Mouse (Mus musculus): ENCODE results near the gene Olfr389.

Olfr389 gene

DNA sequence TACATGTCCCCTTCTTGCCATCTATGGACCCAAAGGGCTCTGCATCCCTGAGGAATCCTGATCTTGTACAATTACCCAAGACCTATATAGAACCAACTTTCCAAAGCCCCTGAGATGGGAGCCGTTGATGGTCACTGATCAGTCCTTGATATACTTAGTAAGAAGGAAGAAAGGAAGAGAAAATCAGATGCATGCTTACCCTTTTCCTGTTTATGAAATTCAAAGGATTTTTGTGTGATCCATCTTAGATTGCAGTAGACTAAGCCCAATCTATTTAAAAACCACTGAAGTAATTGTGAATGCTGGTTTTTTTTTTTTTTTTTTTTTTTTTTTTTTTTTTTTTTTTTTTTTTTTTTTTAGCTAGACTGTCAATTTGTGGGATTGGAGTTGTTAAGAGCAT is at the start of gene Olfr389:
Gene Olfr389 (minus strand): TSS at position 101 of the 400 bp plus-strand sequence.
- DNase-seq: no peak

DNA sequence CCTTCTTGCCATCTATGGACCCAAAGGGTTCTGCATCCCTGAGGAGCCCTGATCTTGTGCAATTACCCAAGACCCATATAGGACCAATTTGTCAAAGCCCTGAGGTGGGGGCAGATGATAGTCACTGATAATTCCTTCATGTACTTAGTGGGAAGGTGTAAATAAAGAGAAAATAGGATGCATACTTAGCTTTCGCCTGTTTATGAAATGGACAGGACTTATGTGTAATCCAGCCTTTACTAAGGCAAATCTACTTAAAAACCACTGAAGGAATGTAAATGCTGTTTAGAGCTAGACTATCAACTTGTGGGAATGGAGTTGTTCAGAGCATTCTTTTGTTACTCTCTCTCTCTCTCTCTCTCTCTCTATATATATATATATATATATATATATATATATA is 36.4 kb upstream of the Olfr389 start, which contains the start of gene Olfr392:
Gene Olfr392 (minus strand): TSS at position 101 of the 400 bp plus-strand sequence.
- DNase-seq: no peak

DNA sequence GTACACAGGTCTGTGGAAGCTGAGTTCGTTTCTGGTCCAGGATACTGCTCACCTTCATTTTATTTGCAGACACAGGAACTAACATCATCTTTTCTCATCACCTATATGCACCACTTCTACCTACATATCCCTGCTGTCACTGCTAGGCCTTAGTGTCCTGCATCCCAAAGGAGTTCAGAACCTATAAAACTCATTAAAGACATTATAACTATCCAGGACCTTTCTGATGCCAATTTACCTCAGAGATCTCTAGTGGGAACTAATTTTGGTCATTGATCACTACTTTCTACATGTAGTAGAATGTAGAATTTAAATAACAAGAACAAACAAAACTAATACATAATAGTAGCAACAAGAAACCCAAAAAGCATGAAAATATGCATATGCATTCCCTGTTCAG is 22.4 kb upstream of the Olfr389 start, which contains the start of gene Olfr391-ps:
Gene Olfr391-ps (minus strand): TSS at position 101 of the 400 bp plus-strand sequence.
- DNase-seq: no peak

DNA sequence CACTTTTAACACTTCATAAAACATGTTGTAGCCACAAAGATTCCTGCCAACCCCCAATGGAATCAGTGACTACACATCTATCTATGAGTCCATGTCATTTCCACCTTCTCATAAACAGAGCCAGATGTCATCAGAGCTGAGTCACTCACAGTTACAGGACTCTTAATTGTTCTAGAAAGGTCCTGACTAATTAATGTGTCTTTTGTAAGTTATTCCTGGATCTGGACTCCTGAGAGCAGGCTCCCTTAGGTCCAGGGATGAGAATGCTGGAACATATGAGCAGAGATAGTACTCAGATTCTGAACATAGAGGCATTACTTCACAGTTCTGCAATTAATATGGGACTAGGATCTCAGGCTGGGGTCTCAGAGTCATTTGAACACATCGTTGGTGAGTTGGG is 2.2 kb upstream of the Olfr389 start, which contains the start of gene Olfr390:
Gene Olfr390 (plus strand): TSS at position 301 of the 400 bp plus-strand sequence.
- no peak for DNase-seq

DNA sequence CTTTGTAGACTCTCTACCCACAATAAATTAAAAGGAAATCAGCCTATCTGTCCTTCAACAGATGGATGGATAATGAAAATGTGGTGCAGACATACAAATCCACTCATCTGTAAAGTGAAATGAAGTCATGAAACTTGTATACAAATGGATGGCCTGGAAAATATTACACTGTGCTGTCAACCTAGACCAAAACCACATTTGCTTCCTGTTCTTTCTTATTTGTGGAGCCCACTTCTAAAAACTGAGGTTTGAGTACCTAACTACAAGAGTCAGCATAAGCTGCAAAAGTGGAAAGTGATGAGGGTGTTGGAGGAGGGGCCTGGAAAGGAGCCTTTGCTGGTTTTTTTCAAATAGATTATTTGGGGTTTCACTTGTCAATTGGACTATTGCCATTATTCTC is 21.4 kb downstream of the Olfr389 start:
- no peak for DNase-seq

Data from thymus, postnatal 4 days (tissue).